Mouse (Mus musculus) stomach, embryonic 16.5 days (tissue): Measurements from ENCODE around the gene Adss. TPM values are rescaled to one million over a fixed set of nuclear protein-coding genes. Genes with fewer than 3 reads are reported as not detected.
A peak's percentile ranks its signal among the peaks of the same experiment; 100 is the strongest.

Source experiments
- ATAC-seq: fragments of 200-750 bp; cut with Nextera tagmentation; 2 replicates; pipeline ENCODE4 v1.8.0; 2017; ENCODE audit warnings: moderate number of reproducible peaks, moderate TSS enrichment; ENCODE audit not compliant: insufficient read depth, low FRiP score
- H3K27ac ChIP-seq: fragments of 300-500 bp; sonication (generic); 2 replicates; pipeline ENCODE4 v1.5.1; 2014; ENCODE audit warnings: low read length
- H3K27me3 ChIP-seq: fragments of 300-500 bp; sonication (generic); 2 replicates; pipeline ENCODE4 v1.6.1; 2014; ENCODE audit warnings: low read length, control low read depth, mixed read lengths; ENCODE audit not compliant: control insufficient read depth, insufficient read depth
- H3K36me3 ChIP-seq: fragments of 300-500 bp; sonication (generic); 2 replicates; pipeline ENCODE4 v1.6.1; 2014; ENCODE audit warnings: low read length; ENCODE audit not compliant: control insufficient read depth, insufficient read depth
- H3K4me1 ChIP-seq: fragments of 300-500 bp; sonication (generic); 2 replicates; pipeline ENCODE4 v1.6.1; 2014; ENCODE audit warnings: low read length, control low read depth, mixed read lengths; ENCODE audit not compliant: control insufficient read depth, insufficient read depth
- H3K4me2 ChIP-seq: fragments of 300-500 bp; sonication (generic); 2 replicates; pipeline ENCODE4 v1.6.1; 2014; ENCODE audit warnings: low read depth, low read length, mixed read lengths
- H3K4me3 ChIP-seq: fragments of 300-500 bp; sonication (generic); replicated peaks from 2 replicates; pipeline ENCODE4 v1.5.1; 2014; ENCODE audit warnings: mild to moderate bottlenecking, low read length
- H3K9ac ChIP-seq: fragments of 300-500 bp; sonication (generic); 2 replicates; pipeline ENCODE4 v1.6.1; 2014; ENCODE audit warnings: low read length
- H3K9me3 ChIP-seq: fragments of 300-500 bp; sonication (generic); replicated peaks from 2 replicates; pipeline ENCODE4 v1.6.1; 2016; ENCODE audit warnings: low read length, control low read depth; ENCODE audit not compliant: control insufficient read depth
- WGBS: fragments of 180-500 bp; shearing (Covaris S2); extraction: QIAGEN DNeasy Blood & Tissue Kit; methylation state at CpG from one replicate; pipeline ENCODE4 v1.1.7; 2014; 5-methylcytosine and 5-hydroxymethylcytosine counted together
- polyA plus RNA-seq: library from polyadenylated mRNA; unstranded; fragments of >200 nt; fragmentation: Nextera tagmentation; extraction: Ambion mirVana; gene quantifications from 2 replicates; pipeline ENCODE4 v1.2.1, GENCODE M21; 2015

Adss gene
- polyA plus RNA-seq, 1 experiment from 2014 or later, result 56.2 TPM

DNA sequence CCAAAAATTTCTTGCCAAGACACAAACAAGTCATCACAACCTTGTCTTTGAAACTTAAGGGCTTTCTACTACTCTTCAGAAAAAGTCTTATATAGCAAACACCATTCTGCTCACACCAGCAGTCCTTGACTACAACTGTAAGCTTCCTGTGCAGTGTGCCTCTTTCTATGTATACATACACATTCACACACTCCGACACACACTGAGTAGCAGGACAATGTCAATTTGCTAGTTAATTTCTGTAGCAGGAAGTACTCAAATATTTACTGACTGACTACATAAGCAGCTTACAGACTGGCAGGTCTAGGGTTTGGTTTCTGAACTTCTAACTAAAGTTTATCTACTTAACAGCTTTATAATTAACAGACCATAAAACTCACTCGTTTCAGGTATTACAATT lies 18.9 kb downstream of the Adss start:
- no peak overlapping the region for H3K4me2 ChIP-seq
- H3K4me3 ChIP-seq, result no peak overlapping the region
- H3K4me1 ChIP-seq, result no peaks in the 10 kb centered on the region
- WGBS, result 45% methylated on average over 2 of the region's 2 CpGs
- H3K9ac ChIP-seq, result no peak overlapping the region
- H3K27me3 ChIP-seq, result no peaks in the 10 kb centered on the region
- peak overlapping the region; percentile 21; the same call in 1 of the 2 replicates for H3K27ac ChIP-seq
- peaks cover 14% of the 10 kb centered on the region for H3K36me3 ChIP-seq
- no peaks in the 10 kb centered on the region for H3K9me3 ChIP-seq
- peak; percentile 53; the same call in 1 of the 2 replicates for ATAC-seq

DNA sequence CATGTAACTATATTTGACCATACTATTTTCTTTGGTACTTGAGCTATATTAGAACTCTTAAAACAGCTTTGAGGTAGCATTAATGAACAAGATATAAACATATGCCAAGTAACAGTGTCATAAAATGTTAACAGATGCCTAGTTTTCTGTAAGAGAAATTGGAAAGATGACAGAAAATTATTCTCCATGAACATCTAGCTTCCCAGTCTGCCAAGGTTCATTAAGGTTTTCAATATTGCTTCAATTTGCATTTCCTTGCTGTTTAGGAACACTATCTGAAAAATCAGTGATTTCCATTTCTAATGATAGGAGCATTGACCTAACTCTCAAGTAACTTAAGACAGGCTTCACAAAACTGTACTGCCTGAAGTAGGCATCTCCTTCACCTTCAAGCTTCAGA lies 27.4 kb downstream of the Adss start:
- no peak overlapping the region for H3K4me2 ChIP-seq
- no peak overlapping the region for H3K4me3 ChIP-seq
- H3K9ac ChIP-seq, result no peak overlapping the region
- no peaks in the 10 kb centered on the region for H3K4me1 ChIP-seq
- no peak for ATAC-seq
- H3K9me3 ChIP-seq, result no peaks in the 10 kb centered on the region
- H3K27me3 ChIP-seq, result no peaks in the 10 kb centered on the region
- H3K27ac ChIP-seq, result no peak overlapping the region
- peaks cover 25% of the 10 kb centered on the region for H3K36me3 ChIP-seq

DNA sequence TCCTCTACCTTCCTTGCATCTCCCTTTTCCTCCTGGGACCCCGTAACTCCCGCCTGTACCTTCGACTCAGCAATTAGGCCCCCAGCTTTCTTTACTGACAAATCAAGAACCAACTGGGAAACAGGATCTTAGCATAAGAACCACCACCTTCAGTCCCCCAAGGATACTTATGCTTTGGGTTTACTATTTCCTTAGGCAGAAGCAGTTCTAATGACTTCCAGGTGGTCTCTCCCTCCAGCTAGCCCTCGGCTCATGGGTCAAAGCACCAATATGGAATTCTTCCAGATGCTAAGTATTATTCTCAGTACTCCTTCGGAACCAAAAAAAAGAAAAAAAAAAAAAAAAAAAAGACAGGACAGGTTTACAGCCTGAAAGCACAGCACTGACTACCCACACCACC lies 39.1 kb downstream of the Adss start:
- no peak overlapping the region for H3K9ac ChIP-seq
- no peak overlapping the region for H3K27ac ChIP-seq
- H3K4me1 ChIP-seq, result no peaks in the 10 kb centered on the region
- ATAC-seq, result no peak
- no peak overlapping the region for H3K4me3 ChIP-seq
- H3K36me3 ChIP-seq, result 0 out of 2 replicates have a peak, but pooled peaks cover 4% of the 10 kb centered on the region
- 85% methylated on average over 5 of the region's 5 CpGs for WGBS
- no peak overlapping the region for H3K4me2 ChIP-seq
- H3K27me3 ChIP-seq, result no peaks in the 10 kb centered on the region
- H3K9me3 ChIP-seq, result no peaks in the 10 kb centered on the region

DNA sequence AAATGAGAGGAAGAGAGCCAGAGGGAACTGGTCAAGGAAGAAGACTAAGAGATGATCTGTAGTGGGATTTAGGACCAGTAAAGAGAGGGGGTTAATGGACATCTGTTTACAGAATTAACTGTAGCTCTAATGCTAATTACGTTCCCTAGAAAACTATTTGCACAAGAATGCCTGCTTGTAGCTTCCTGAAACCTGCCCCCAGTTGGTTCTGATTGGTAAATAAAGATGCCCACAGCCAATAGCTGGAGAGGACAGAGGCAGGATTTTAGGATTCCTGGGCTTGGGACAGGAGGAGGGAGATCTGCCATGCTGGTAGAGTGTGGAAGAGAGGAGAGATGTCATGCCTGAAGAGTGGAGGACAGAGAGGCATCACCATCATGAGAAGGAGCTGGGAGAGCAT lies 42.8 kb downstream of the Adss start:
- no peaks in the 10 kb centered on the region for H3K36me3 ChIP-seq
- H3K9ac ChIP-seq, result no peak overlapping the region
- WGBS, result 64% methylated on average over 1 of the region's 1 CpGs
- no peak overlapping the region for H3K27ac ChIP-seq
- H3K4me3 ChIP-seq, result no peak overlapping the region
- ATAC-seq, result no peak
- H3K4me2 ChIP-seq, result no peak overlapping the region
- no peaks in the 10 kb centered on the region for H3K27me3 ChIP-seq
- H3K9me3 ChIP-seq, result peaks cover 18% of the 10 kb centered on the region
- no peaks in the 10 kb centered on the region for H3K4me1 ChIP-seq

DNA sequence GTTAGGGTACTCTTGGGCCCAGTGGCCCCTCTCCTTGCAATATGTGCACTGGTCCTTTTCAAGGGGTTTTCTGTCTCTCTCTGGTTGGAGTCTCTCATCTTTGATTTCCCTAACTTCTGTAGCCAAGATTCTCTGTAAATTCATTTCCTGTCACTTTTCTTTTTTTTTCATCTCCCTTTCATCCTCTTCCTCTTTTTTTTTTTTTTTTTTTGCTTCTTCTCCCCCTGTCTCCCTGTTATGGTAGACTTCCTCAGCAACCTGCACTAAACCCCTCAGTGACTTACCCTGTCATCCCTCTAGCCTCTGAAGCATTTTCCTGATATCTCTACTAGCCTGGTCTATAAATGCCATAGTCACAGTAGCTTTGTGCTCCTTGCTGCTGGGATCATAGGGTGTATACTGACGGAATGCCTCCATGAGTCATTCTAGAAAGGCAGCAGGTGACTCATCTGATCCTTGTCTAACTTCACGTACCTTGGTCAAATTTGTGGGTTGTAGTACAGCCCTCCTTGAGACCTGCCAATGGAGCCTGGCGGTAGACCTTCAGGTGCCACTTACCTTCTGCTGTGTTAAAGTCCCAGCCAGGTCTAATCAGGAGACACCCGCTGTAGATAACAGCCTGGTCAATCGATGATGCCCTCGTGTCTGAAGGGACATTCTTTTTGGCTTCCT lies 48.3 kb downstream of the Adss start:
- Histone ChIP-seq H3K4me2 (no peak overlapping the region), H3K9me3 (peaks cover 18% of the 10 kb centered on the region), H3K4me1 (no peaks in the 10 kb centered on the region), H3K27me3 (no peaks in the 10 kb centered on the region), H3K9ac (no peak overlapping the region), H3K36me3 (no peaks in the 10 kb centered on the region), H3K4me3 (no peak overlapping the region), H3K27ac (no peak overlapping the region)
- 88% methylated on average over 6 of the region's 6 CpGs for WGBS
- no peak; the same call in 1 of the 2 replicates for ATAC-seq

DNA sequence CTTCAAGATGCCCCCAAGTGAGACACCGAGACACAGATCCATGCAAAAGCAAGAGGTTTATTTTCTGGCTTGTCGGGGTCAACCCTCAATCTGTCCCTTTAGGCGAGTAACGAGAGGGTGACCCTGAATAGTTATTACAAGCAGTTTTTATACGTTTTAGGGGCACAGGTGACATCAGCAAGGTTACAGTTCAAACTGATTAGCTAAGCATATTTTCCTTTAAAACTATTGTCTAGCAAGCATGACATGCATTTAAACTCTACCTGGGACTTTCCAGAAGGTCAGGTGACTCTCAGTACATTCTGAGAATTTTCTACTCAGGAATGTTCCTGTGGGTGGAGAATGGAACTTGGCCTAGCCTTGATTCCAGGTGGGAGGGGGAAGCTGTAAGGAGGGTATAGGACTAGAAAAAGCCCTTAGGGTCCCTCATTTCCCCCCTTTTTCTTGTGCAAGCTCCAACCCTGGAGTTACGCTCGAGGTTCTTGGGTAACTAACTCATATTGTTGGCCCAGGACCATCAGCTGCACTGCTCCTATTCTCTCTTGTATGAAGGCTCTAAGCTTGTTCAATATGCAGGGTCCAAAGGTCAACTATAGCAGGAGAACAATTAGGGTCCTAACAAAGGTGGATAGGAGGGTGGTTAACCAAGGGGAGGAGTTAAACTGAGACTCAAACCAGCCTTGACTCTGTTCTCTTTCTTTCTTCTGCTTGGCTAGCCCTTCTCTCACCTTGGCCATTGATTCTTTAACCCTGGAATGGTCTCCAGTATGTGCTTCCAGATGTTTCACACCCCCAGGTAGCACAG lies 51.6 kb downstream of the Adss start:
- Histone ChIP-seq H3K36me3 (no peaks in the 10 kb centered on the region), H3K9me3 (peaks cover 5% of the 10 kb centered on the region), H3K27me3 (no peaks in the 10 kb centered on the region), H3K4me3 (no peak overlapping the region), H3K4me2 (no peak overlapping the region), H3K9ac (no peak overlapping the region), H3K27ac (no peak overlapping the region), H3K4me1 (no peaks in the 10 kb centered on the region; the same call in 1 of the 2 replicates)
- ATAC-seq, result no peak
- WGBS, result 72% methylated on average over 7 of the region's 7 CpGs

DNA sequence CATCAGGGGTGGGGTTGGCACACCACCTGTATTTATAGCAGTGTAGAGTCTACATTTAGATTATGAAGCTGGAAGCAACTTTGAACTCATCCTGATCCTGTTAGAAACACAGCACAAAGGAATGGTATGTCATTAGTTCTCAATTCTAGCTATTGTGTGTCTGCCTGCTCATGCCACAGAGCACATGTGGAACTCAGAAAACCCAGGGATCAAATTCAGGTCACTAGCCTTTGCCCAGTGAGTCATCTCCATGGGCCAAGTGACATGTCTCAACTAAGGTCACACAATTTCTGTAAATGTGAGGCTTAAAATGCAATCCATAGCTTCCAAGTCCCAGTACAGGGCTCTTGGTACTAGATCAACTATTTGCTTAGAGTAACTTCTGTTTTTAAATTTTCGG lies 54.2 kb downstream of the Adss start:
- Histone ChIP-seq H3K9ac (no peak overlapping the region), H3K4me2 (no peak overlapping the region), H3K9me3 (no peaks in the 10 kb centered on the region), H3K4me3 (no peak overlapping the region), H3K27ac (no peak overlapping the region), H3K4me1 (no peaks in the 10 kb centered on the region; the same call in 1 of the 2 replicates), H3K36me3 (no peaks in the 10 kb centered on the region), H3K27me3 (no peaks in the 10 kb centered on the region)
- no peak for ATAC-seq
- WGBS, result 63% methylated on average over 1 of the region's 1 CpGs

DNA sequence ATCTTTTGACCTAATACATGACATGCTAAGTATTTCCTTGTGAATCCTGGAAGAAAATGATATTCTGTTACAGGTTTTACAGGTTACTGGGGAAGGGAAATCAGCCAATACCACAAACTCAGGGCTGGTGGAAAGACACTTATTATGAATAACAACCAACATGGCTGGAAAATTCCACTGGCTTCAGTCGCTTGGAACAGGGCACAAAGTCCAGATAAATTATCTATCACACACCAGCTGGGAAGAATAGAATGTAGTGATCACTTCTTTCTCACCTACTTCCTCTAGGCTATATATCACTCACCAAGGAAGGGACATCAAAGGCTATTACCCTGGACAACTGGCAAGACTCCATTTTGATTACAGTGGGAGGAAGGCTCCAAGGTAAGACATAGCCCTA lies 55.6 kb downstream of the Adss start:
- Histone ChIP-seq H3K9me3 (no peaks in the 10 kb centered on the region), H3K9ac (no peak overlapping the region), H3K27ac (no peak overlapping the region), H3K36me3 (no peaks in the 10 kb centered on the region), H3K4me3 (no peak overlapping the region), H3K4me2 (no peak overlapping the region), H3K27me3 (no peaks in the 10 kb centered on the region), H3K4me1 (no peaks in the 10 kb centered on the region; the same call in 1 of the 2 replicates)
- WGBS, result 59% methylated on average over 1 of the region's 1 CpGs
- ATAC-seq, result no peak

DNA sequence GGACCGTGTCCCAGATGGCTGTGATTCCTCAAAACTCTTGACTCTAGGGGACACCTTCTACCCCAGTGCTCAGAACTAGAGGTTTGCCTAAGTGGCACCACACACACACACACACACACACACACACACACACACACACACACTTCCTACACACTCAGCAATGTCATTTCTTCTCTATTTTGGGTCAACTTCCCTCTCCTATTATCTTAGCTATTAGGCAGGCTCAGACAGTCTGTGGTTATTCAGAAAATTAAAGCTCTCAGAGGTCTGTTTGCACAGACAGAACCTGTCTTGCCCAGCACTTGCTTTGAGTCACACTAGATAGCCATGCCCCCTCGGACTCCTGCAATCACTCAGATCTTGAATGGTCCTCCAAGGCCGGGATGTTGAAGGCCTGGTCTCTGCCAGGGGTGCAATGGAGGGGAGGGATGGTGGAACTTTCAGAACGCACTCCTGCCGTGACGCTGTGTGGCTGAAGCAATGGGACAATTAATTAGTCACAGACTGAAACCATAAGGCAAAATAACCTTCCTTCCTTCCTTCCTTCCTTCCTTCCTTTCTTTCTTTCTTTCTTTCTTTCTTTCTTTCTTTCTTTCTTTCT lies 58.7 kb downstream of the Adss start:
- Histone ChIP-seq H3K36me3 (no peaks in the 10 kb centered on the region), H3K4me3 (no peak overlapping the region), H3K4me2 (no peak overlapping the region), H3K27ac (no peak overlapping the region), H3K9ac (no peak overlapping the region), H3K4me1 (no peaks in the 10 kb centered on the region; the same call in 1 of the 2 replicates), H3K27me3 (no peaks in the 10 kb centered on the region), H3K9me3 (no peaks in the 10 kb centered on the region)
- ATAC-seq, result no peak
- 37% methylated on average over 6 of the region's 6 CpGs for WGBS
